Mouse (Mus musculus) gonadal fat pad, adult 2 months (tissue): ENCODE measurements around the gene Cdc42se2. TPM values are rescaled to one million over a fixed set of nuclear protein-coding genes. Genes with fewer than 3 reads are reported as not detected.

ENCODE experiments used
- DNase-seq: peaks from one replicate; pipeline ENCODE4 v3.0.0-alpha.2; 2012; ENCODE audit warnings: low read depth
- polyA plus RNA-seq: library from polyadenylated mRNA; depleted of rRNA; stranded (reverse); fragments of >200 nt; gene quantifications from 2 replicates; pipeline ENCODE4 v1.2.3, GENCODE M21; 2012

Gene Cdc42se2
- polyA plus RNA-seq, 1 experiment, result 77.5 TPM

DNA sequence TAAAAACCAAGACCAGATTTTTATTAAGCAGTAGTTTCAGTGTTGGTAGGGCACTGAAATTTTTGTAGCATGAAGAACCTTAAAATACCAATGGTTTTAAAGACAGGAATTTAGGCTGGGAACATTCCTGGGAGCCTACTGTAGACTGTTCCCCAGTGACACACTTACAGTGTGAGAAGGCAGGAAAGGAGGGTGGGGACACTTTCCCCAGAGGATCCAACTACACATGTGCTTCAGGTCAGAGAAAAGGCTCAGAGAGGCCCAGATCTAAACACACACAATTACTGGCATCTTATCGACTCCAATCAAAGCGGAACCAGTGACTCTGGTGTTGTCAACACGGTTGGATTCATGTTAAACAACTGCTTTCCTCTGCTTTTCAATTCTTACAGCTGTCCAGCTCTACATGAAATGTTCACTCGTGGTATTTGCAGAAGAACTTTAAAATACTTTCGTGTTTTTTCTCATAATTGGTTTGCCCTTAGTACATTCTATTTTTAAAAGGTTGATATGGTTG lies 32.3 kb downstream of the Cdc42se2 start:
- DNase-seq, result no peak

DNA sequence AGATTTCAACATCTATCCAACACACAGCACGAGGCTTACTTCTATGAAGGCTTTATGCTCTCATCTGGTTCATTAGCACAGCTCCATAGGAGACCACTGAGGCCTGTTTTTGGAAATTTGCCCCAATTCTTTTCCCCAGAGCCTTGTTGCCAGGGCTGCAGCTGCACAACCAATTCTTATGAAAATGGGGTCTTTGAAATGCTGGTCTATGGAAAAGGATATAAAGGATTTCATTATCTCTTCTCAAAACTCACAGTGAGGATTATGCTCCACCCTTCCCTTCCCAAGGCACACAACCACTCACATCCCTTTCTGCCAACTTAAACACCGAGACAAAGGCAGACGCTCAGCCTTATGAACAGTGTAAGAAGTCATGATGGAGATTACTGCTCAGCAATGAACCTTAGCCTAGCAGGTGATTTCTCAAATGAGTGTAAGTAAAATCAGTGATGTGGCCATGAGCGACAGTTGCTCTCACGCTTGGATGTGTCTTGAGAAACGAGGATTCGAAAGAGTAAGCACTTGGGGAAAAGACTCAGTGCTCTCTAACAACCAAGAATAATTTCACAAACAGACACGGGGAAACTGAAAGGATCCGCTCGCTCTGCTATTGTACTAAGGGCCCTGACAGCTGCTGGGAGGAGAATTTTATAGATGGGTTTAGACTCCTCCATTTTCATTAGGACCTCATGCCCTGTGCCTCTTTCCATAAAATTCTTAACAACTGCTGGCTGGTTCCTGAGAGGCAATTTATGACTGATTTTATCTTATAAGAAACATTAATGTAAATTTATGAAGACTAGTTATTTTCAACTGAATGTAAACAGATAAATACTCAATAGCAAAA lies 33.0 kb downstream of the Cdc42se2 start:
- peak; percentile 27 for DNase-seq

GRCm38 (mm10) chr11:54751502-54751901 lies 36.0 kb downstream of the Cdc42se2 start:
- no peak for DNase-seq

DNA sequence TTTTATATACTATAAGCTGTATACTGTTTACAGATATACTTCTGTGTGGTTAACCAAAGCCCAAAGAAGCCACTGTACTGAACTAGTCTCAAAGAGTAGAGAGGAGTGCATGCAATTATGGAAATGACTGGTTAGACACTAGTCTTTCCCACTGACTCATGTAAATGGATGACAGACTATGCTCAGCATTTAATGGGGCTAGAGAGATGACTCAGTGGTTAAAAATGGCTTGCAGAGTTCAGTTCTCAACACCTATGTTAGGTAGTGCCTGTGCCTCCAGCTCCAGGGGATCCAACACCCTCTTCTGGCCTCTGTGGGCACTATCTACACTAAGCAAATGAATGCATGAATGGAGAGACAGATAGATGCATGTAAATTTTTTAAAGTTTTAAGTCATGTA lies 38.6 kb downstream of the Cdc42se2 start:
- DNase-seq, result no peak

- no peak for DNase-seq
Observed at GRCm38 (mm10) chr11:54744231-54744630, 43.2 kb downstream of the Cdc42se2 start.

DNA sequence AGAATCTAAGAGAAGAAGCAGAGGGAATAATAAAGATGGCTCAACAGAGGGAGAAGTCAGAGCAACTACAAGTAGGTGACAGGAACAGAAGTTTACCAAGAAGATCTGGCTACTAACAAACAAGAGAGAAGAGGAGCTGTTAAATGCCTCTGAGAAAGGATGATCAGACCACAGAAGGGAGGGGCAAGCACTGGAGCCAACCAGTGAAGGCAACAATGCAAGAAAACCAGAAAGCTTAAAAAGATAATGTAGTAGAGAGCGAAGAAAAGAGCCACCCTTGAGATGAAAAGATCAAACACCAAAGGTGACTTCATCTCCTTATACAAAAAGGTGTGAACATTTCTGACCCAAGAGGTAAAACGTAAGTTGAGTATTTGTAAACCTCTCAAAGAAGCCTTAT lies 46.1 kb downstream of the Cdc42se2 start:
- no peak for DNase-seq

- DNase-seq, result peak; percentile 81
Observed at GRCm38 (mm10) chr11:54739012-54739750, 48.3 kb downstream of the Cdc42se2 start.

DNA sequence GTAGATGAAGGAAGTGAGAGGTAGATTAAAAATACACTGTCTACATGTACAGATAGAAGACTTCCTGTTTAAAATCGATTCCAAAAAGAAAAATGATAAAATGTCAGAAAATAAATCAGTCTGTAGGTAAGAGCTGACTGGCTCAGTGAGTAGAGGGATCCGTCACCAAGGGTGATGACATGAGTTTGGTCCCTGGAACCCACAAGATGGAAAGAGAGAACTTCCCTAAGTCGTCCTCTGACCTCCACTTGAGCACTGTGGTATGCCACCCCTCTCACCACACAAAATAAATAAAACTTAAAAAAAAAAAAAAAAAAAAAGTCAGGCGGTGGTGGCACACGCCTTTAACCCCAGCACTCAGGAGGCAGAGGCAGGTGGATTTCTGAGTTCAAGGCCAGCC lies 50.6 kb downstream of the Cdc42se2 start:
- DNase-seq, result no peak

- no peak for DNase-seq
Observed at GRCm38 (mm10) chr11:54735114-54735513, 52.4 kb downstream of the Cdc42se2 start.

GRCm38 (mm10) chr11:54733546-54733945 lies 53.9 kb downstream of the Cdc42se2 start:
- no peak for DNase-seq

DNA sequence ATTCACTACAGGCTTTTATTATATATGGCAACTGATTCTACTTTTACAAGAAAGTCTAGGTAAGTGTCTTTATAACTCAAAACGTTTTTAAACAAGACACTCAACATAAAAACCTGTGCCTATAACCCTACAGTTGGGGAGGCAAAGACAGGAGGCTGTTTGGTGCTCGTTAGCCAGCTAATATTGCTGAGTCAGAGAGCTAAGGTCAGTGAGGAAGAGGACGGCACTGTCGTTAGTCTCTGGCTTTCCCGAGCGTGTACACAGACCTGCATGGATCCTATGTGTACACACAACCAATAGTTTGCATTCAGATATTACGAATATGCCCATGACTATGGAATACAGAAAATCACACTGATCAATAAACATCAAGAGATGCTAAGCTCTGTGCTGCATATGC lies 56.1 kb downstream of the Cdc42se2 start:
- DNase-seq, result no peak

- no peak for DNase-seq
Observed at GRCm38 (mm10) chr11:54730931-54731330, 56.5 kb downstream of the Cdc42se2 start.

- DNase-seq, result no peak
Observed at GRCm38 (mm10) chr11:54729311-54729710, 58.2 kb downstream of the Cdc42se2 start.

- no peak for DNase-seq
Observed at GRCm38 (mm10) chr11:54728371-54728770, 59.1 kb downstream of the Cdc42se2 start.

DNA sequence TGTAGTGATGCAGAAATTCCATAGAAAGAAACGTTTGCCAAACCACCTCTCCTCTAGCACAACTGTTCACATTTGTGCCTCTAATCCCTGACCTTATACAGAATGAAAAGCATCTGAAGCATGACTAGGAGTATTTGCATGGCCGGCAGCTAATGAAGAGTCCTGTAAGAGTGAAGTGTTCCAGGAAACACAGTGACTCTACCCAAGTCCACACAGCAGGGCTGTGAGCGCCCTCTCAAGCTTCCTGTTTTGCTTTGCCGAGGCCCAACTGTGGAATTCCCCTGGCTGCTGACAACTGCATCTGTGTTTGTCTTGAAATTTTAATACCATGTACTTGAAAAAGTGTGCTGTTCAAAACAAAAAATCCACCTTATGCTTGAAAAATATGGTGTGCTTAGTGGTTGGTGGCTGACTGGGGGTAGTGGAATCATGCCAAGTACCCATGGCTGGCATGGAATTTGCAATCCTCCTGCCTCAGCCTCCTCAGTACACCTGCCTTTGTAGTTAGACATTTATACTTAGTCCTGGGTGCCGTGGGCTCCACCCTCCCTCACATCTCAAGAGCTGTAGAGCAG lies 60.1 kb downstream of the Cdc42se2 start:
- DNase-seq, result no peak

DNA sequence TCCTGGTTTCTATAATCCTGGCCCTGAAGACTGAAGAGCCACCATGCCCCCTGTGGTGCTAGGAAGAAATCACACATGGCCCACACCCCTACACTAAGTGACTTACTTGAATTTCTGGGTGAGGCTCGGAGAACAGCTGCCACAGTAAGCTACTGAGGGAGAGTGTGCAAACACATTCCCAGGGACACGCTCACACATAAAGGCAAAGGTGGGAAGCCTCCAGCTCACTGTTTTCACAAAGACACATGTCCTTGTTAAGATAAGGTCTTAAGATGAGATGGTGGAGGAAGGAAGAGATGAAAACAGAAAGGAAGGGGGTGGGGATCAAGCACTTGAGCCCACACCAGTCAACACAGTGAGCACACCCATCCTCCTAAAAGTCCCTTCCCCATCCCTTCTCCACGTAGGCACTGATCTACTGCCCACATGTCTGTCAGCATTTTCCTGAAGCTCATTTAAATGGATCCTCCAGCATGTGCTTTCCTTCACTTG lies 60.9 kb downstream of the Cdc42se2 start:
- no peak for DNase-seq

DNA sequence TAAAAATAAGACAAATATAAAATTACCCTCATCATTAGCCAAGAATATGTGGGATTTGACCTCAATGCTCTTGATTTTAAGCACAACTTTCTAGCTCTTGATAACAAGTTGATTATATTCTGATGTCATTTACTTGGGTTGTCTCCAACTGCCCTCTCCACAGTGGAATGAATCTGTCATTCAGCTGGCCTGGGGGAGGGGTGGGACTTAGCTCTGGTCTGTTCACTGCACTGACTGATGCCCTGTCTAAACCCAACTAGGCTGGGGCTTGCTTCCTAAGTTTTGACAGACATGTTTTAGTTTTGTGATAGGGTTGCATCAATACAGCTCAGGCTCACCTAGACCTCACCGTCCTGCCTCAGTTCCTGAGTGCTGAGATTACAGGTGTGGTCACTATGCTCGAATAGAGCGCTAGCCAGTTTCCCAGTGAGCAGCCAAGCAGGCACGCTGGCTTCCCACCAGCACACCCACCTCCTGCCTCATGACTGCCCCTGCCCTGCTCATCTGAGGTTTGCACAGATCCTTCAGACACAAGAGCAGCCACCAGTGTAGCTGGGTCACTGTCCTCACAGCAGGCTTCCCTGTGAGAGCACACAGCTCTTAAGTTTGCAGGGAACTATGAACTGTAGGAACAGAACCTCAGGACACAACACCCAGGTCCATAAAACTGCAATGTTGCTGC lies 63.0 kb downstream of the Cdc42se2 start:
- DNase-seq, result no peak

GRCm38 (mm10) chr11:54722057-54722456 lies 65.4 kb downstream of the Cdc42se2 start:
- DNase-seq, result no peak

DNA sequence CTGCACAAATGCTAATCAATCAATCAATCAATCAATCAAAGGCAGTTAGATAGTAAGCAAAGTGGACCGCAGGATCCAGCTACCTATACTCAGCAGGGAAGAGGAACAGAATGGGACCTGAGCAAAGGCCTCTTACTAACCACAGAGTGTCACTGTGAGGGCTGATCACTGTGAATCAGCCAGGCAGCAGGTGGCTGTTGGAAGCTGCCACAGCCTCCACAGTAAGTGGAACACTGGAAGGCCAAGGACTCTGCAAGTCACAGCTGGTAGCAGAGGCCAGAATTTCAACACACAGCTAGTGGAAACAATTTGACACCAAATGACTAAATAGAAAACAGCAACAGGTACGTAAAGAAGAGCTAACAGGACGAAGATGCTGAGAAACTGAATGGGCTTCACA lies 68.9 kb downstream of the Cdc42se2 start:
- DNase-seq, result no peak

- no peak for DNase-seq
Observed at GRCm38 (mm10) chr11:54717893-54718292, 69.6 kb downstream of the Cdc42se2 start.

GRCm38 (mm10) chr11:54712849-54713248 lies 74.6 kb downstream of the Cdc42se2 start:
- DNase-seq, result no peak
